14 mouse cellular contexts compared by ENCODE assay signal in the genomic region with DNA sequence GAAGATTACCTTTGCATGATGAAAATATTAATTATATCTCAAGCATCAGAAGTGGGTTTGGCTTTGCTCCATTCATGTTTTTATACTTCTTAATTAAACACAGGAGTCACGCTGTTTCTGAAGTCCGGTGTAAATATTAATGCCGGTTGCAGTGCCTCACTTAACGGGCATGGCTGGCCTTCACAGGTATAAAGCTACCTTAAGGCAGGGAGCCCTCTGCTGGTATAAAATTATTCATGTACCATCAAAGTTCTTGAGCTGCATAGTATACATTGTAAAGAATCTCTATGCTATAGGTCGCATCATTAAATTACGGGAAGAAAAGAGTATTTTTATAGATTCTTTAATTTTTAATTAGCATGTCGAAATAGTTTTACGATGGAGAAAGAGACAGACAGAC.
DNase-seq lines count a peak whose midpoint lies in the region; ATAC-seq and TF ChIP-seq lines count a peak whose summit lies in the region.
"Had no signal": no experiment of that assay in that cellular context is flagged by ENCODE, and none has a peak within 500 bp of the region (broad histone marks: within the 10 kb centered on the region; RNA-seq: fewer than 3 reads in every experiment).

No protein-coding gene starts in this region.

- TF ChIP-seq CTCF in layer of hippocampus, adult 2 months (conservative IDR thresholded peaks at IDR 0.05): peak; percentile 55

- no peak overlapping the region for H3K27ac ChIP-seq in layer of hippocampus, adult 2 months
- H3K27ac ChIP-seq in midbrain, embryonic 14.5 days (replicated peaks; ENCODE audit: low read depth, low read length): no peak overlapping the region
- H3K27ac ChIP-seq: heart, embryonic 15.5 days had no signal

- no peak; the same call in 1 of the 2 replicates for ATAC-seq in midbrain, embryonic 14.5 days (ENCODE audit: low FRiP score, low TSS enrichment)
- ATAC-seq: Patski had no signal

- H3K4me1 ChIP-seq in midbrain, embryonic 14.5 days (ENCODE audit: control insufficient read depth, insufficient read depth, low read length): no peaks in the 10 kb centered on the region
- H3K4me1 ChIP-seq: heart, embryonic 15.5 days had no signal

- WGBS in midbrain, embryonic 14.5 days: 72% methylated on average over 8 of the region's 8 CpGs

- no peak overlapping the region for H3K4me2 ChIP-seq in midbrain, embryonic 14.5 days (ENCODE audit: low read length)
- H3K4me2 ChIP-seq: heart, embryonic 15.5 days had no signal

- H3K9me3 ChIP-seq in midbrain, embryonic 14.5 days (ENCODE audit: control insufficient read depth, low read length): no peaks in the 10 kb centered on the region
- H3K9me3 ChIP-seq: heart, embryonic 15.5 days had no signal

- no peaks in the 10 kb centered on the region for H3K36me3 ChIP-seq in midbrain, embryonic 14.5 days (ENCODE audit: control insufficient read depth, insufficient read depth, low read length)
- H3K36me3 ChIP-seq: heart, embryonic 15.5 days had no signal

- no peak overlapping the region for H3K9ac ChIP-seq in midbrain, embryonic 14.5 days (replicated peaks; ENCODE audit: low read length)
- H3K9ac ChIP-seq: heart, embryonic 15.5 days had no signal

- H3K4me3 ChIP-seq in layer of hippocampus, adult 2 months: no peak overlapping the region
- H3K4me3 ChIP-seq in midbrain, embryonic 14.5 days (replicated peaks; ENCODE audit: low read depth, low read length): no peak overlapping the region
- H3K4me3 ChIP-seq: heart, embryonic 15.5 days had no signal

- no peaks in the 10 kb centered on the region for H3K27me3 ChIP-seq in midbrain, embryonic 14.5 days (ENCODE audit: control insufficient read depth, insufficient read depth, low read length)
- H3K27me3 ChIP-seq: heart, embryonic 15.5 days; Patski had no signal

- DNase-seq in embryo, embryonic 10.5 days (ENCODE audit: low spot score): peak; percentile 23
- no peak for DNase-seq in embryo, embryonic 10 days (ENCODE audit: low spot score)
- DNase-seq in layer of hippocampus, adult 2 months (ENCODE audit: low spot score in 2 of 2): no peak
- no peak for DNase-seq in layer of hippocampus, postnatal 36 days
- DNase-seq in R1 (ENCODE audit: low read depth, low spot score): peak; percentile 2
- peak; percentile 75 for DNase-seq in midbrain, embryonic 14.5 days
- DNase-seq in thymus, postnatal 14 days: no peak
- DNase-seq in cerebellum, postnatal 4 days (ENCODE audit: low spot score in 2 of 2): no peak
- DNase-seq: cerebellum, adult 2 months; kidney, adult 8-10 months; liver; lung, adult 2 months had no signal

Comparison
In these comparisons a context has a peak if more than half of its experiments do, and no peak if none do; other contexts are left out.
1. DNase-seq: peak in embryo, embryonic 10.5 days (single experiment), R1 (single experiment) and midbrain, embryonic 14.5 days (single experiment); none in embryo, embryonic 10 days (single experiment), layer of hippocampus, adult 2 months (0 of 2), layer of hippocampus, postnatal 36 days (0 of 2), thymus, postnatal 14 days (single experiment) and cerebellum, postnatal 4 days (0 of 2).